Comparison of ENCODE assay signal across 24 mouse cellular contexts in the genomic region with DNA sequence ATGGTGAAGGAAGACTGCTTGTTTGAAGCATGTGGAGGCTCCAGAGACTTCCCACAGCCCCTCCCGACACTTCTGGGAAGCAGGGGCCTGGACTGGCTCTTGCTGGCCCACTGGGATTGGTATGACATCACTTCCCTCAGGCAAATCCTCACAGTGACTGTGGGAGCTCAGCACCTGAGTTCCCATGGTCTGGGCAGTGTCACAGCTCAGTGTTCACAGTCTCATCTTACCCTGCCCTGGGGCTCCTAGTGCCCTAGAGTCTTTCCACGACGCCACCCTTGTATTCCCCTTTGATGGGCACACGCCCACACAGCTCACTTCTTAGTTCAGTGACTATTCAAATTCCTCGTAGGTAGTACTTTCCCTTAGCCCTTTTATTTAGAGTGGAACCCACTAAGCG.
DNase-seq lines count a peak whose midpoint lies in the region; ATAC-seq lines count a peak whose summit lies in the region.
"Had no signal": no experiment of that assay in that cellular context is flagged by ENCODE, and none has a peak within 500 bp of the region (broad histone marks: within the 10 kb centered on the region; RNA-seq: fewer than 3 reads in every experiment).

No protein-coding gene starts in this region.

- no peaks in the 10 kb centered on the region for H3K36me3 ChIP-seq in kidney, embryonic 14.5 days (ENCODE audit: control insufficient read depth, insufficient read depth, low read length)
- no peaks in the 10 kb centered on the region for H3K36me3 ChIP-seq in kidney, embryonic 16.5 days (ENCODE audit: insufficient read depth, low read length)
- H3K36me3 ChIP-seq: embryonic facial prominence, embryonic 12.5 days; G1E had no signal

- no peaks in the 10 kb centered on the region for H3K27me3 ChIP-seq in kidney, embryonic 14.5 days (ENCODE audit: control insufficient read depth, insufficient read depth, low read length)
- no peaks in the 10 kb centered on the region; the same call in 1 of the 2 replicates for H3K27me3 ChIP-seq in kidney, embryonic 16.5 days (ENCODE audit: insufficient read depth, low read length)
- H3K27me3 ChIP-seq: CH12.LX; embryonic facial prominence, embryonic 12.5 days; forebrain, embryonic 13.5 days; forebrain, embryonic 15.5 days; Patski had no signal

- WGBS in kidney, embryonic 14.5 days = 37% methylated on average over 6 of the region's 6 CpGs
- 41% methylated on average over 6 of the region's 6 CpGs for WGBS in kidney, embryonic 16.5 days

- H3K9ac ChIP-seq in kidney, embryonic 14.5 days (ENCODE audit: low read depth, low read length) = no peak overlapping the region
- H3K9ac ChIP-seq in kidney, embryonic 16.5 days (replicated peaks; ENCODE audit: low read length) = no peak overlapping the region
- H3K9ac ChIP-seq: embryonic facial prominence, embryonic 12.5 days; forebrain, embryonic 13.5 days; forebrain, embryonic 15.5 days; forebrain, postnatal 0 days had no signal

- ATAC-seq in kidney, embryonic 14.5 days (ENCODE audit: low FRiP score, low TSS enrichment) = peak; percentile 62; the same call in 1 of the 2 replicates
- ATAC-seq in kidney, embryonic 16.5 days (ENCODE audit: low FRiP score, low TSS enrichment) = peak; percentile 81
- ATAC-seq: activated CD4-positive, CD25-positive, alpha-beta regulatory T cell, adult 4 months; CD4-positive, CD25-positive, alpha-beta regulatory T cell, adult 4 months; forebrain, embryonic 13.5 days; forebrain, embryonic 15.5 days; forebrain, postnatal 0 days; Patski had no signal

- H3K4me2 ChIP-seq in kidney, embryonic 14.5 days (replicated peaks; ENCODE audit: low read depth, low read length) = no peak overlapping the region
- no peak overlapping the region for H3K4me2 ChIP-seq in kidney, embryonic 16.5 days (replicated peaks; ENCODE audit: low read depth, low read length)
- H3K4me2 ChIP-seq: embryonic facial prominence, embryonic 12.5 days; forebrain, embryonic 13.5 days; forebrain, embryonic 15.5 days had no signal

- DNase-seq in adrenal gland, postnatal 14 days = peak; percentile 5
- DNase-seq in adrenal gland, postnatal 4 days (ENCODE audit: low spot score in 2 of 2) = no peak
- DNase-seq in kidney, adult 9 months = no peak
- no peak for DNase-seq in kidney, adult 8-10 months
- DNase-seq: adrenal gland, adult 8-10 months; adrenal gland, postnatal 25 days; B cell, adult 2 months; cerebellum, adult 11-12 months; cerebellum, adult 2 months; cerebellum, adult 9-10 months; cerebellum, postnatal 10 days; cerebellum, postnatal 25 days; forebrain, postnatal 0 days had no signal

- no peak overlapping the region for H3K27ac ChIP-seq in kidney, embryonic 14.5 days (ENCODE audit: low read depth, low read length)
- no peak overlapping the region for H3K27ac ChIP-seq in kidney, embryonic 16.5 days (ENCODE audit: low read length)
- H3K27ac ChIP-seq: embryonic facial prominence, embryonic 10.5 days; embryonic facial prominence, embryonic 12.5 days; forebrain, embryonic 13.5 days; forebrain, embryonic 15.5 days had no signal

- H3K9me3 ChIP-seq in kidney, embryonic 14.5 days (ENCODE audit: control insufficient read depth, low read length) = peaks cover 11% of the 10 kb centered on the region; the same call in 1 of the 2 replicates
- peaks cover 11% of the 10 kb centered on the region for H3K9me3 ChIP-seq in kidney, embryonic 16.5 days (ENCODE audit: low read length)
- H3K9me3 ChIP-seq: forebrain, embryonic 15.5 days had no signal

- H3K4me3 ChIP-seq in kidney, embryonic 14.5 days (ENCODE audit: low read length) = no peak overlapping the region
- H3K4me3 ChIP-seq in kidney, embryonic 16.5 days (ENCODE audit: low read length) = no peak overlapping the region
- H3K4me3 ChIP-seq: embryonic facial prominence, embryonic 10.5 days; embryonic facial prominence, embryonic 12.5 days; forebrain, embryonic 13.5 days; forebrain, embryonic 15.5 days had no signal

- H3K4me1 ChIP-seq in kidney, embryonic 14.5 days (ENCODE audit: control insufficient read depth, insufficient read depth, low read length) = 0 out of 2 replicates have a peak, but pooled peaks cover 2% of the 10 kb centered on the region
- H3K4me1 ChIP-seq in kidney, embryonic 16.5 days (ENCODE audit: insufficient read depth, low read length) = no peaks in the 10 kb centered on the region
- H3K4me1 ChIP-seq: embryonic facial prominence, embryonic 12.5 days had no signal
